Mouse (Mus musculus) Patski (cell line): ENCODE results near the gene Ube3c. TPM values are rescaled to one million over a fixed set of nuclear protein-coding genes. Genes with fewer than 3 reads are reported as not detected.

ENCODE experiments used
- ATAC-seq: fragments of 100-300 bp; one replicate; pipeline ENCODE4 v1.8.0; 2021
- CTCF ChIA-PET: fragments of 350-600 bp; sonication (Branson Sonifier 250); formaldehyde crosslinking; loops from one replicate; lab custom pipeline; 2022; ENCODE audit warnings: inconsistent platforms; lab: Charles Lee
- POLR2A ChIA-PET: fragments of 350-600 bp; sonication (Branson Sonifier 250); formaldehyde crosslinking; loops from one replicate; lab custom pipeline; 2022; ENCODE audit warnings: antibody characterized with exemption, inconsistent platforms; lab: Charles Lee
- DNase-seq: peaks from one replicate; pipeline ENCODE4 v3.0.0-alpha.2; 2011; ENCODE audit warnings: low read depth, low spot score
- H3K27me3 ChIP-seq: fragments of 371-371 bp; one replicate; pipeline ENCODE4 v1.5.1; 2021
- CTCF ChIP-seq: fragments of 100-300 bp; IDR thresholded peaks from one replicate; pipeline ENCODE4 v1.5.1; 2021
- in situ Hi-C: fragments of 300-500 bp; cut with MboI; formaldehyde crosslinking; loops from 3 replicates; pipeline ENCODE4 v1.11.1; 2018; ENCODE audit warnings: low pct_unique_long_range_greater_than_20kb, mixed read lengths
- polyA plus RNA-seq: library from polyadenylated mRNA; unstranded; gene quantifications from one replicate; pipeline ENCODE4 v1.2.3, GENCODE M21; 2021

The Ube3c gene
- polyA plus RNA-seq, 1 experiment from 2014 or later: 57.4 TPM

GRCm38 (mm10) chr5:29665391-29665790, 96.3 kb downstream of the Ube3c start:
- ATAC-seq (no peak), DNase-seq (no peak)
- in situ Hi-C loops: no loop called here
- ChIA-PET POLR2A (interaction anchor here (1.8 kb wide), 1 partner anchor 78 kb away, joined by 5 read pairs; no protein-coding TSS in a partner anchor), CTCF (interaction anchor here (0.8 kb wide), 1 partner anchor 12 kb away, joined by 3 read pairs; no protein-coding TSS in a partner anchor)
- peak; percentile 1 for TF ChIP-seq CTCF
- no peaks in the 10 kb centered on the region for H3K27me3 ChIP-seq

- DNase-seq: no peak
- no peaks in the 10 kb centered on the region for H3K27me3 ChIP-seq
- no peak for ATAC-seq
- ChIA-PET POLR2A (interaction anchor here (0.6 kb wide), 1 partner anchor 432 kb away, joined by 4 read pairs; no protein-coding TSS in a partner anchor), CTCF (no interaction called here)
- in situ Hi-C loops: no loop called here
- TF ChIP-seq CTCF: no peak
Measured at GRCm38 (mm10) chr5:29672551-29672950, 103.5 kb downstream of the Ube3c start.

- no peak for TF ChIP-seq CTCF
- ChIA-PET POLR2A (no interaction called here), CTCF (interaction anchor here (1.0 kb wide), 1 partner anchor 16 kb away, joined by 4 read pairs; no protein-coding TSS in a partner anchor)
- no peaks in the 10 kb centered on the region for H3K27me3 ChIP-seq
- in situ Hi-C loops: no loop called here
- ATAC-seq: no peak
- no peak for DNase-seq
Measured at GRCm38 (mm10) chr5:29674305-29674704, 105.3 kb downstream of the Ube3c start.

- CTCF ChIA-PET: interaction anchor here (1.3 kb wide), 1 partner anchor 13 kb away, joined by 3 read pairs; no protein-coding TSS in a partner anchor
- POLR2A ChIA-PET: interaction anchor here (0.6 kb wide), 1 partner anchor 81 kb away, joined by 3 read pairs; no protein-coding TSS in a partner anchor
Measured at GRCm38 (mm10) chr5:29676445-29676844, 107.4 kb downstream of the Ube3c start.

GRCm38 (mm10) chr5:29685085-29685484, 116.0 kb downstream of the Ube3c start:
- ATAC-seq (no peak), DNase-seq (no peak)
- ChIA-PET CTCF (interaction anchor here (0.9 to 1.1 kb wide), 2 partner anchors 40 to 296 kb away, joined by 3 to 4 read pairs; no protein-coding TSS in a partner anchor), POLR2A (interaction anchor here (1.0 kb wide), 1 partner anchor 161 kb away, joined by 3 read pairs; no protein-coding TSS in a partner anchor)
- H3K27me3 ChIP-seq: no peaks in the 10 kb centered on the region
- no peak for TF ChIP-seq CTCF
- in situ Hi-C loops: loop anchor here (5.0 kb wide), 1 partner anchor 298 kb away; no protein-coding TSS in a partner anchor

More at GRCm38 (mm10) chr5:29676445-29676844, 107.4 kb downstream of the Ube3c start:
- no peak for ATAC-seq
- TF ChIP-seq CTCF: no peak
- DNase-seq: no peak
- in situ Hi-C loops: no loop called here
- H3K27me3 ChIP-seq: no peaks in the 10 kb centered on the region

- DNase-seq (no peak), ATAC-seq (peak; percentile 77)
- in situ Hi-C loops: loop anchor here (5.0 kb wide), 1 partner anchor 300 kb away; no protein-coding TSS in a partner anchor
- H3K27me3 ChIP-seq: no peaks in the 10 kb centered on the region
- ChIA-PET POLR2A (interaction anchor here (0.9 kb wide), 1 partner anchor 118 kb away, joined by 3 read pairs; no protein-coding TSS in a partner anchor), CTCF (interaction anchor here (1.0 to 2.4 kb wide), 9 partner anchors 16 to 298 kb away, joined by 3 to 11 read pairs (median 4); no protein-coding TSS in a partner anchor)
- TF ChIP-seq CTCF: peak; percentile 76
Measured at GRCm38 (mm10) chr5:29687671-29688070, 118.6 kb downstream of the Ube3c start.

GRCm38 (mm10) chr5:29688352-29688751, 119.3 kb downstream of the Ube3c start:
- DNase-seq (no peak), ATAC-seq (no peak)
- POLR2A ChIA-PET: interaction anchor here (0.9 kb wide), 1 partner anchor 118 kb away, joined by 3 read pairs; no protein-coding TSS in a partner anchor
- in situ Hi-C loops: loop anchor here (5.0 kb wide), 1 partner anchor 301 kb away; no protein-coding TSS in a partner anchor
- peak; percentile 54 for TF ChIP-seq CTCF
- H3K27me3 ChIP-seq: no peaks in the 10 kb centered on the region
- CTCF ChIA-PET: interaction anchor here (1.0 to 2.4 kb wide), 9 partner anchors 10 to 299 kb away, joined by 3 to 11 read pairs (median 4); no protein-coding TSS in a partner anchor

- CTCF ChIA-PET: interaction anchor here (1.3 kb wide), 1 partner anchor 9 kb away, joined by 4 read pairs; no protein-coding TSS in a partner anchor
- no peaks in the 10 kb centered on the region for H3K27me3 ChIP-seq
- in situ Hi-C loops: no loop called here
- ATAC-seq (peak; percentile 5), DNase-seq (no peak)
- TF ChIP-seq CTCF: no peak
- POLR2A ChIA-PET: no interaction called here
Measured at GRCm38 (mm10) chr5:29698493-29698892, 129.5 kb downstream of the Ube3c start.

GRCm38 (mm10) chr5:29699520-29700202, 130.6 kb downstream of the Ube3c start:
- in situ Hi-C loops: no loop called here
- POLR2A ChIA-PET: interaction anchor here (0.9 kb wide), 1 partner anchor 33 kb away, joined by 3 read pairs; no protein-coding TSS in a partner anchor
- no peaks in the 10 kb centered on the region for H3K27me3 ChIP-seq
- DNase-seq: no peak
- no peak for ATAC-seq
- no peak for TF ChIP-seq CTCF
- CTCF ChIA-PET: interaction anchor here (1.5 kb wide), 1 partner anchor 11 kb away, joined by 3 read pairs; no protein-coding TSS in a partner anchor

GRCm38 (mm10) chr5:29707241-29707640, 138.2 kb downstream of the Ube3c start:
- in situ Hi-C loops: no loop called here
- DNase-seq (no peak), ATAC-seq (no peak)
- POLR2A ChIA-PET: no interaction called here
- CTCF ChIA-PET: no interaction called here
- no peak for TF ChIP-seq CTCF
- no peaks in the 10 kb centered on the region for H3K27me3 ChIP-seq
